Mouse (Mus musculus) MEL (cell line): ENCODE data around the gene Ptx3.

Experiments used
- CTCF ChIP-seq, 3 experiments: IDR thresholded peaks in 2 of 3; conservative IDR thresholded peaks in 1 of 3; 2 replicates each; pipeline ENCODE4 v1.5.1; 2011 to 2012; ENCODE audit warnings: low read length in 3 of 3, low read depth in 2 of 3, mild to moderate bottlenecking in 2 of 3, improper control_type of control experiment in 1 of 3, inconsistent platforms in 1 of 3, mixed read lengths in 1 of 3, moderate library complexity in 1 of 3; ENCODE audit not compliant: control insufficient read depth in 1 of 3, insufficient read depth in 1 of 3, poor library complexity in 1 of 3, severe bottlenecking in 1 of 3
- ELF1 ChIP-seq: IDR thresholded peaks from 2 replicates; pipeline ENCODE4 v1.6.1; 2014; ENCODE audit warnings: low read depth, mild to moderate bottlenecking, inconsistent platforms, low read length, improper control_type of control experiment, moderate library complexity
- GABPA ChIP-seq: IDR thresholded peaks from 2 replicates; pipeline ENCODE4 v1.6.1; 2012; ENCODE audit warnings: low read depth, mild to moderate bottlenecking, inconsistent platforms, low read length, improper control_type of control experiment, moderate library complexity
- GATA1 ChIP-seq: IDR thresholded peaks from 2 replicates; pipeline ENCODE4 v1.6.1; 2011; ENCODE audit warnings: low read depth, low read length, improper control_type of control experiment
- HCFC1 ChIP-seq: IDR thresholded peaks from 2 replicates; pipeline ENCODE4 v1.6.1; 2012; ENCODE audit warnings: low read depth, mild to moderate bottlenecking, inconsistent platforms, low read length, improper control_type of control experiment, moderate library complexity
- MAX ChIP-seq: IDR thresholded peaks from 2 replicates; pipeline ENCODE4 v1.6.1; 2011; ENCODE audit warnings: low read length, improper control_type of control experiment
- MYC ChIP-seq: IDR thresholded peaks from 2 replicates; pipeline ENCODE4 v1.6.1; 2011; ENCODE audit warnings: low read depth, mild to moderate bottlenecking, low read length, improper control_type of control experiment, moderate library complexity
- NELFE ChIP-seq: IDR thresholded peaks from 2 replicates; pipeline ENCODE4 v1.6.1; 2011; ENCODE audit warnings: low read depth, low read length, improper control_type of control experiment
- POLR2A ChIP-seq, 2 experiments: IDR thresholded peaks; 2 replicates each; pipeline ENCODE4 v1.6.1; 2011 to 2012; ENCODE audit warnings: low read length in 2 of 2, mild to moderate bottlenecking in 2 of 2, control low read depth in 1 of 2, improper control_type of control experiment in 1 of 2, low read depth in 1 of 2, moderate library complexity in 1 of 2; ENCODE audit not compliant: control insufficient read depth in 1 of 2, insufficient read depth in 1 of 2, poor library complexity in 1 of 2
- POLR2AphosphoS5 ChIP-seq: IDR thresholded peaks from 2 replicates; pipeline ENCODE4 v1.6.1; 2012; ENCODE audit warnings: low read depth, borderline replicate concordance, mild to moderate bottlenecking, inconsistent platforms, low read length, moderate library complexity, mixed read lengths
- TBP ChIP-seq: IDR thresholded peaks from 2 replicates; pipeline ENCODE4 v1.8.0; 2011; ENCODE audit warnings: low read depth, low read length, improper control_type of control experiment
- UBTF ChIP-seq: IDR thresholded peaks from 2 replicates; pipeline ENCODE4 v1.6.1; 2012; ENCODE audit warnings: low read depth, mild to moderate bottlenecking, inconsistent platforms, low read length, improper control_type of control experiment, moderate library complexity, borderline replicate concordance; ENCODE audit not compliant: insufficient read depth
- ZC3H11A ChIP-seq: IDR thresholded peaks from 2 replicates; pipeline ENCODE4 v1.6.1; 2012; ENCODE audit warnings: low read depth, mild to moderate bottlenecking, inconsistent platforms, low read length, improper control_type of control experiment

GRCm38 (mm10) chr3:66251842-66252241, 32.1 kb downstream of the Ptx3 start:
- TF ChIP-seq POLR2AphosphoS5 (no peak), CTCF (IDR thresholded peaks at IDR 0.05 in 2 of 3, conservative IDR thresholded peaks at IDR 0.05 in 1 of 3; ENCODE audit: control insufficient read depth in 1 of 3, insufficient read depth in 1 of 3, low read depth in 2 of 3, low read length in 3 of 3, poor library complexity in 1 of 3, severe bottlenecking in 1 of 3) (no peak), NELFE (no peak), GABPA (no peak), TBP (no peak), MAX (no peak), HCFC1 (no peak), ZC3H11A (no peak), ELF1 (no peak), POLR2A (IDR thresholded peaks at IDR 0.05; ENCODE audit: control insufficient read depth in 1 of 2, insufficient read depth in 1 of 2, low read depth in 1 of 2, low read length in 2 of 2, poor library complexity in 1 of 2) (no peak), GATA1 (no peak), UBTF (no peak), MYC (no peak)
